Mouse (Mus musculus) retina, embryonic 14.5 days (tissue): ENCODE results near the gene Psmd6.

Experiments used
- DNase-seq: peaks from one replicate; pipeline ENCODE4 v3.0.0-alpha.2; 2015; ENCODE audit warnings: low spot score

Gene Psmd6

DNA sequence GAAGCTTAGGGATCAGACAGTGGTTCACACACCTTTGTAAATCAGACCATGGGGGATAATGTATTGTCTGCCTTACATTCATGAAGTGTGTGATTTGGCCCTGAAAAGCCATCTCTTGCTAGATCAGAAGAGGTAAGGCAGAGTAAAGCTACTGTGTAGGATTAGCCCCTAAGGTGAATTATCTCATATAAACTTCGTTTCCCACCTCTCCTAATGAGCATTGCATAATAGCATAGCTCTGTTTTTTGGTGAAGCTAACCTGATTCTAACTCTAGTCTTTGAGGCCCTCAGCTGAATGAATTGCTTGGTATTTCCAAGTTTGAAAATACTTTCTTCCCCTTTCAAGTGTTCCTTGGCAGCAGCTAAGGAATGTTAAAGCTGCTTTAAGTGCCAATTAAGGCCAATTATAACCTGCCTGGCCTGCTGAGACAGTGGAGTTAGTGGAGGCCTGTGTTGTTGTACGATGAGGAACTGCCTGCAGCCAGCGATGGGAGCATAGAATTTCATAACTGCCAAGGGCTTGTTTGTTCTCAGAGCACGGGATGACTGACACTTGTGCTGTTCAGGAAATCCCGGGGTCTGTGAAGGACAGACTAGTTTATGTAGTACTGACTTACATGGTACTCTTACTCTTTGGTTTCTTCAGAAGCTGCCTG lies 56.2 kb downstream of the Psmd6 start:
- peak; percentile 55 for DNase-seq

DNA sequence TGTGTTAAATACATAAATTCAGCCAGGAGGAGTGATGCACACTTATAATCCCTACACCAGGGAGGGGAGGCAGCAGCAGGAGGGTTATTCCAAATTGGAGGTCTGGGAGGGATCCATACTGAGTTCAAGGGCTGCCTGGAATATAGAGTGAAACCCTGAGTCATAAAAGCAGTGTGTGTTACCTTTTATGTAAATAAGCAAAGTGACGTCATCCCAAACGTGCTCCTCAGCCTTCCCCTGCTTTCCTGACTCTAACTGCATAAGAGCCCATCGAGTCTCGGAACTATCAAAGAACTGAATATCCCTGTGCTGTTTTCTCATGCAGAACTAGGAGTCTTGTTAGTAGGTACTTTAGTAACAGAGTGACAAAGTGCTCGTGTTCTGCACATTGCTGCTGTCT lies 57.4 kb downstream of the Psmd6 start:
- DNase-seq: no peak

DNA sequence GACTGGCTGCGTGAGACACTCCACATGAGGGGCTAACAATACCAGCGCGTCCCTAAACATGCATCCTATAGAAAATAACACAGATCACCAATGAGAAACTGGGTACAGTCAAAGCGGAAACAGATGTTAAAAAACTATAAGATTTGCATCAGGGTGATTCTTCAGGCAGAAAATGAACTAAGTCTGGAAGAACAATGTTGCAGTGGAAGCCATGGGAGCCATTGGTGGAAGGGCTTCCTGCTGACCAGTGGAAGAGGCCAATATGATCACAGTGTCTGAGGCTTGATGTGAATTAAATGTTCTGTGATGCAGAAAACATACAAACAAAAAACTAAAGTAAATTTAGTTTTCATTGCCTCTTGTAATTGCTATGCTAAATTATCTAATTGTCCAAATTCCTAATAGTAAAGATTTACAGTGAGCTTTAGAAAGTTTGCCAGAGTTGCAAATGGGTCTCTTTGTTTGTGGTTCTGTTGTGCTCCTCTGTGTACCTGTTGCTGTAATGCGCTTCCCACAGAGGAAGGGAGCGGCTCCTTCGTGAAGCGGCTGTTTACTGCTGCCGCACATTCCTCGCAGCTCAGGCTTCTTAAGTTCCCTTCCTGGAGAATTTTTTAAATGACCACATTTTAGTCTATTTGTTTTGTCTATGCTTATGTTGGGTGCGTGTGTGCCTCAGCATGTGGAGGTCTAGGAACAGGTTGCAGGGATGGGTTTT lies 58.1 kb downstream of the Psmd6 start:
- no peak for DNase-seq
